Mouse (Mus musculus) left cerebral cortex, postnatal 14 days (tissue): ENCODE data around the gene Sh3tc1. TPM values are rescaled to one million over a fixed set of nuclear protein-coding genes. Genes with fewer than 3 reads are reported as not detected.

Source experiments
- DNase-seq, 2 experiments: peaks; one replicate each; pipeline ENCODE4 v3.0.0; 2021 to 2022; ENCODE audit warnings: low spot score in 2 of 2, mixed read lengths in 1 of 2
- intact Hi-C: fragments of 180-260 bp; cut with DNase I; formaldehyde crosslinking; loops from one replicate; pipeline ENCODE4 v1.15.1; 2025
- total RNA-seq, 2 experiments: library from RNA; stranded (reverse); gene quantifications; 2 replicates each; pipeline ENCODE4 v1.2.3; 2021

Gene Sh3tc1
- total RNA-seq, 2 experiments from 2014 or later = 2.7 to 3.3 TPM

GRCm38 (mm10) chr5:35756997-35757638 is 17.3 kb upstream of the Sh3tc1 start:
- intact Hi-C loops = no loop called here
- DNase-seq = peak; percentile 71 to 74

DNA sequence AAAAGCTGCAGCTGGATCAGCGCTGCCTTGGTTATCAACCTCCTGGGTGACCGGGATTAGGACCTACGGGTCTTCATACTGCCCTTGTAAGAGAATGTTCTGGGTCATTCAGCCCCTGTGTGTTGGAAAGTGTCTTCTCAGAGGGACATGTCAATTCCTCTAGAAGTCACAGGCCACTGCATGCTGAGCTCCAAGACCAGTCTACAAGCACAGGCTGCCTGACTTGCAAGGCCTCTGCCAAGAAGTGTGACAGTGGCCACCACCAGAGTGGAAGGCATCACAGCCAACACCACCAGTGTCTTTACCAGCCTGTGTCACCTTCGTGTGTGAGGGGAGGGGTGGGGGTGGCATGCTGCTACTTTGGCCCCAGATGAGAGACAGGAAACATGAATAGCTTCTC is 16.2 kb upstream of the Sh3tc1 start:
- no peak for DNase-seq
- intact Hi-C loops = no loop called here

- intact Hi-C loops = loop anchor here (1.0 kb wide), 1 partner anchor 54 kb away; no protein-coding TSS in a partner anchor
- peak; percentile 65 to 70 for DNase-seq
Measured at GRCm38 (mm10) chr5:35755131-35755733, 15.4 kb upstream of the Sh3tc1 start.

GRCm38 (mm10) chr5:35751016-35751415 is 11.2 kb upstream of the Sh3tc1 start:
- intact Hi-C loops = no loop called here
- DNase-seq = no peak

DNA sequence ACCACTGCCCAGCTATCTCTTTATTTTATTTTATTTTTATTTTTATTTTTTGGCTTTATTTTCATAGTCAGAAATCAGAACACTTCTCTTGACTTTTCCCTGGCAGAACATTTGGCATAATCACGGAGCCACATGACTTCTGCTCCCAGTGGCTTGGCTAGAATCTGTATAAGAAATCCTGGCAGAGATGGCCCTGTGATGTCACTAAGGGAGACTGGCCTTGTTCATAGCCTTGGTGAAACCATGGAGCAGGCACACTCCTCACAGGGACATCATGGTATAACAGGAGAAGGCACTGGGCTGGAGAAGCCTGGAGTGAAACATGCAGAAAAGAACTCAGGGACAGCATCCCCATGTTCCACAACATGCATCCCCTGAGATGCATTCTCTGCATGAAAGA is 10.2 kb upstream of the Sh3tc1 start:
- DNase-seq = no peak
- intact Hi-C loops = no loop called here

- DNase-seq = no peak
- intact Hi-C loops = no loop called here
Measured at GRCm38 (mm10) chr5:35749416-35749815, 9.6 kb upstream of the Sh3tc1 start.

DNA sequence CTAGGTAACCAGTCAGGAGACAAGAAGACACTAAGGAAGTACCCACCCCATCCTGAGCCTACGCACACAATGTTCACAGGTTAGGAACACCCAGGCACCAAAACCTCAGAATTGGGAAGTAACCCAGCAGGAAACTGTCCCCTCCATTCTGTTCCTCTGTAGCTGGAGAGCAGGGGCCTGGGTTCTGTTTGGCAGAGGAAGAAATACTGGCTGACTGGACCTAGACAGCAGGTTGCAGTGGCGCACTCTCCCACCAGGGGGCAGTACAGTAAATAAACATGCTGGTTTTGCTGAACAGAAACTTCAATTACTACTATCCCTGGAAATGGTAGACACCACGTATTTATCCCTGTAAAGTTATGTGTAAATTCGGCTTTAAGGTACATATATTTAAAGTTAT is 7.1 kb upstream of the Sh3tc1 start:
- intact Hi-C loops = loop anchor here (2.0 kb wide), 1 partner anchor 112 kb away; no protein-coding TSS in a partner anchor
- DNase-seq = peak in 1 of 2 experiments; percentile 84

DNA sequence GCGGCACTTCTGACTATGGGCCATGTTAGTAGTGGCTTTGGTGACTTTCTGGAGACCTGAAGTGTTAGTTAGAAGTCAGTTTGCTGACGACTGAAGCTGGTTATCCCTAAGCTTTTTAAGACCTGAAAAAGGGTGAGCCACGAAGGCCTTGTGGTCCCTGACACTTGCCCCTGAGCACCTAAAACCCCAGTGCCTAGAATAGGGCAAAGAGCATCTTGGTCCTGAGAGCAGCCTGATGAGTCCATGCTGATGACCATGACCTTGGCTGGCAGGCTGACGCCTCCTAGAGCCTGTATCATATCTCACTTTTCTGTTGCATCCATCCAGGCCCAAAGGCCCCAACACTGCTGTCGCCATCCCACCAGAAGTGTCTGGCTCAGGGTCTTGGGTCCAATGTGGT is 5.6 kb upstream of the Sh3tc1 start:
- intact Hi-C loops = no loop called here
- no peak for DNase-seq

- no peak for DNase-seq
- intact Hi-C loops = no loop called here
Measured at GRCm38 (mm10) chr5:35743990-35744722, 4.4 kb upstream of the Sh3tc1 start.

DNA sequence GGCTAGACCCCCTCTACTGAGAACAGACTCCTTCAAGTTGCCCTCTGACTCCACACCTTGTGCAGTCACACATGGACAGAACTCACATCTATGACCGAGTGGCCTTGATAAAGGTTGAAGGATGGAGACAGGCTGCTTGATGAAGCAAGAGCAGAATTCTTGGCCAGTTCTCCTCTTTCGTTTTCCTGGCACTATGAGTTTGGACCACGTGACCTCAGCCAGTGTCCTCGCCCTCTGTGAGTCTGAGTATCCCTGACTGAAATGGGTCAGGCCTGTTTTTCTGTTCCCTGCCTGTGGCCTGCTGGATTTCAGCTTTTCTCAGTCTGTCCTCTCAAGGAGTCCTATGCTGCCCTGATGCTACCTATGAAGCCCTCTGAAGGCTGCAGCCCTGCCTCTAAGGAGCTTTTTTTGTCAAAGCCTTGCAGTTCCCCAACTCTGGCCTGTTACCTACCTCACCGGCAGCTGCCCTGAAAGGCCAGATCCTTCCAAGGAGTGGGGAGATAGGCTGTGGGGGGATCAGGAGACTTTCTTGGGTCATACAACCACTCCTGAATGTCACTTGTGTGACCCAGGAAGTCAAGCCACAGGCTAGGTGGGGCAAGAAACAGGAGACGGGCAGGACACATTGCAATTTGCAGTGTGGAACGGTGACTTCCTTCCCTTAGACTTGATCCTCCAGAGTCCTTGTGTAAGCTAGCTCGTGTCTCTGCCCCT is 3.6 kb upstream of the Sh3tc1 start:
- intact Hi-C loops = no loop called here
- no peak for DNase-seq

DNA sequence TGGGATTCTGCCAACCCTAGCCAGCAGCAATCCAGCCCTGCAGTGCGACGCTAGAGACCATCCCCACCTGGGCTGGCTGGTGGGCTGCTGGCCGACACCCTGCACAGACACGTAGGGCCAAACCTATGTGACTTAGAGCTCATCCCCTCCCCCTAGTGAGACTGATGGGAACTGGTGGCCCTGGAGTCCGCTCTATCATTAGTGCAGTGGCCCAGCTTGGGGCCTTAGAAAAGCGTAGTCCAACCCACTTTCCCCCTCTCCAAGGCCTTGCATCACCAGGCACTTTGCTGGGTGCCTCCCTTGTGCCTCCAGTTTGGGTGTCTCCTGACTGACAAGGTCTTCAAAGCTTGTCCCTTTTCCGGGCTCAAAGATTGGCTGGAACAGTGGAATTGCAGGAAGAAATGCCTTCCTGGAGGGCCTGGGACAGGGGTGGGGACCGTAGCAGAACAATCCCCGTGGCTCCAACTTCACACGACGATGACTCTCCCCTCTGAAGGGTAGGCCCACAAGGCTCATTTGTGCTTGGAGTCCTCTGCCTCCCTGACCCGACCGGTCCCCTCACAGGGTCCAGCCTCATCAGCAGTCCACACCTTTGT is 1.5 kb upstream of the Sh3tc1 start:
- intact Hi-C loops = no loop called here

DNA sequence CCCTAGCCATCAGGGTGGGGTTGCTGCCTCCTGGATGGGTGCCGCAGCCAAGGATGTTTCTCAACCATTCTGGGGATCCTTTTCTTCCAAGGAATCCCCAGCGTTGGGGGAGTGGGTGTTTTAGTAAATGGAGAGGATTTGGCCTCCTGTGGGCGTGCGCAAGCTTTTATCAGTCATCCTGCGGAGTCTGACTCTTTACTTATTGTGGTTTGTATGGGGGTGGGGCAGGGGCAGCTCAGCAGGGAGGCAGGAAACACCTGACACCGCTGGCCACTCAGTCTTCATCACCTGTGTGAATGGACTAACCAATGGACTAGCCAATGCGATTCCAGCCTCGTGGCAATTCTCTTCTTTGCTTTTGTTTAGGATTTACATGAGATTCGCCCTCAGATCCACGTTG is 929 bp upstream of the Sh3tc1 start:
- DNase-seq = no peak
- intact Hi-C loops = no loop called here

More for the DNA sequence above, 1.5 kb upstream of the Sh3tc1 start:
- no peak for DNase-seq

- intact Hi-C loops = no loop called here
Measured at GRCm38 (mm10) chr5:35739005-35739404, 782 bp downstream of the Sh3tc1 start.

DNA sequence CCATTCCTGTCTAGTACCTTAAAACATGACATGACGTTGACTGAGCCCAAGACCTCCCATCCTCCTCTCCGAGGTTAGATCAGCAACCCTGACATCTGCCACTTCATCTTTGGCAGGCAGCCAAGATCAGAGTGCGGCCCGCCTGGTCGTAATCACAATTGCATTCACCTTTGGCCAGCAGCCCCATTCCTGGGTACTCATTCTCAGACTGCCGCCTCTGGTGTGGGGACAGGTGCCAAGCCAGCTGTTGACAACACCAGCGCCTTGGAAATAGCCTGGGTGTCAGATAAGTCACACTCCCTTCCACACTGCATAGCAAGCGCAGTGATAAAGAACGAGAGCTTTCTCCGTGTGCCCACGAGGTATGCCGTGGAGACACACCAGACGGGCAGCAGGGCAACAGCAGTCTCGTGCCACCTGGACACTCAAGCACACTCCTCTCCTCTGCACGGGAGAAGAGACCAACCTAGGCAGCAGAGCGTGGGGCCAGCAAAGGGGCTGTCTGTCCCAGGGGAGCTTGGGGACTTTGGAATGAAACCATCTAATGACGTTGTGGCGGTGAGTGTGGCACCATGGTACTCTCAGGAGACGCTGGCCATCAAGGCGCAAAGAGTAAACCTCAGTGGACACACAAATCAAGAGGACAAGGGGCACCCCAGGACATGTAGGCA is 2.4 kb downstream of the Sh3tc1 start:
- intact Hi-C loops = no loop called here
- no peak for DNase-seq

More at GRCm38 (mm10) chr5:35739005-35739404, 782 bp downstream of the Sh3tc1 start:
- no peak for DNase-seq

- intact Hi-C loops = no loop called here
Measured at GRCm38 (mm10) chr5:35733523-35733922, 6.3 kb downstream of the Sh3tc1 start.

GRCm38 (mm10) chr5:35731006-35731405 is 8.8 kb downstream of the Sh3tc1 start:
- DNase-seq = no peak
- intact Hi-C loops = no loop called here

More at GRCm38 (mm10) chr5:35733523-35733922, 6.3 kb downstream of the Sh3tc1 start:
- DNase-seq = no peak

GRCm38 (mm10) chr5:35730552-35730951 is 9.2 kb downstream of the Sh3tc1 start:
- no peak for DNase-seq
- intact Hi-C loops = no loop called here

- intact Hi-C loops = no loop called here
- peak in 1 of 2 experiments; percentile 23 for DNase-seq
Measured at GRCm38 (mm10) chr5:35729844-35730243, 9.9 kb downstream of the Sh3tc1 start.

GRCm38 (mm10) chr5:35728957-35729460 is 10.8 kb downstream of the Sh3tc1 start:
- intact Hi-C loops = no loop called here
- peak; percentile 61 to 64 for DNase-seq
